Mouse (Mus musculus) thymus, adult 2 months (tissue): ENCODE data around the gene Cmss1.

Source experiments
- CTCF ChIP-seq: fragments of 200-500 bp; IDR thresholded peaks from 2 replicates; pipeline ENCODE4 v1.5.1; 2012; ENCODE audit warnings: mild to moderate bottlenecking, control low read depth, low read length, moderate library complexity, borderline replicate concordance; ENCODE audit not compliant: control insufficient read depth, poor library complexity, insufficient read depth; ENCODE audit errors: extremely low read depth
- POLR2A ChIP-seq: fragments of 200-500 bp; IDR thresholded peaks from 2 replicates; pipeline ENCODE4 v1.6.1; 2012; ENCODE audit warnings: mild to moderate bottlenecking, low read length, control low read depth, moderate library complexity; ENCODE audit not compliant: control insufficient read depth, poor library complexity, insufficient read depth; ENCODE audit errors: extremely low read depth

DNA sequence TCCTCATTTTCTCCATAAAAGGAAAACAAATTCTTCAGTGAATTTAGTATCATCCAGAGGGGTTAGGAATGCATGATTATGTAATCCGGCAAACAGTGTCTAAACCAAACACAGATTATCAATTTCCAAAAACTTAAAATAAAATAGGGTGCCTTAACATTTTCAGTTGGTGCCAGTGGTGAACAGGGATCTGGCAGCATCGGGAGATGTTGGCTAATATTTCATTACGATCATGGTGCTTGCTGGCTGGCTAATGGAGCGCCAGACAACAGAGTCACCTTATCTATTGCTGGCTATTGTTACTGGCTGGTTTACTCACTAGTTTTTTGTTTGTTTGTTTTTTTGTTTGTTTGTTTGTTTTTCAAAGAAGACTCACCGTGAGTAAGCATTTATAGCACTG is 186.8 kb downstream of the Cmss1 start:
- TF ChIP-seq POLR2A: no peak
- TF ChIP-seq CTCF: no peak
